Mouse (Mus musculus) spleen, adult 2 months (tissue): ENCODE measurements at regions not wholly inside any gene's neighbourhood (a gene's known extent, or its start where the extent isn't known, plus 50 kb on each side); places are given as distances from the start of the nearest gene placed in this dataset.

Experiments
- CTCF ChIP-seq: fragments of 200-500 bp; IDR thresholded peaks from 2 replicates; pipeline ENCODE4 v1.5.1; 2011; ENCODE audit warnings: mild to moderate bottlenecking, inconsistent platforms; ENCODE audit not compliant: insufficient read depth, insufficient read length, insufficient replicate concordance; ENCODE audit errors: extremely low read depth
- POLR2A ChIP-seq: fragments of 200-500 bp; IDR thresholded peaks from 2 replicates; pipeline ENCODE4 v1.6.1; 2011; ENCODE audit warnings: low read depth, low read length, inconsistent platforms

DNA sequence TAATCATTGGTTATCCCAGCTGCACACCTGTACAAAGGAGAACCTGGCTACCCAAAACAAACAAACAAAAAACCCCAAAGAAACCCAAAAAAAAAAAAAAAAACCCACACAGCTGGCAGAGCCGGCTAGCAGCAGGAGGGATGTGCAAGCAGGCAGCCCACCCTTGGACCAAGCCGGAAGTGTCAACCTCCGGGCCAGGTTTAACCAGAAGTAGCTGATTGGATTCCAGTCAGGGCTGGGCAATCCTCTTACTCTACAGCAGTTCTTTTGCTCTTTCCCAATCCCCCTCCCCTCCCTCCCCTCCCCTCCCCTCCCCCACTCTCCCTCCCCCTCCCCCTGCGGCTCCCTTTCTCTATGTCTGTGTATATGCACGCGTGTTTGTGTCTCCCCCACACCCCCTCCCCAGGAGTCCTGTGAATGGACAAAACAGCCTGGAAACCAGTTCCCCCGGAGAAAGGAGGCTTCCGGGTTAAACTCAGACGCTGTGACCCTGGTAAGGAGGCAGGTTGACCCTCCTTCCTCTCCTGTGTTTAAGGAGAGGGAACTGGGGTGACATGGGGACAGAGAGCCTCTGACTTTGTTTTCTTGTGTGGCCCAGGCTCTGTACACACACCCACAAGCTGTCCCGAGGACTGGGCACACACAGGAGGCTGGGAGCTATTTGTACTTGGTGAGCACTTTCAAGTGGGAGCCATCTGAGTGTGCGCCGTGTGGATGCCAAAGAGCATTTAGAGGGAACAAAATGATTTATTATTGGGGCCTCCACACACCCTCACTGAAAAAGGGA is 93.9 kb upstream of the Jarid2 start:
- TF ChIP-seq POLR2A (no peak), CTCF (no peak)
